Mouse (Mus musculus): ENCODE results near the gene Gpr55.

DNA sequence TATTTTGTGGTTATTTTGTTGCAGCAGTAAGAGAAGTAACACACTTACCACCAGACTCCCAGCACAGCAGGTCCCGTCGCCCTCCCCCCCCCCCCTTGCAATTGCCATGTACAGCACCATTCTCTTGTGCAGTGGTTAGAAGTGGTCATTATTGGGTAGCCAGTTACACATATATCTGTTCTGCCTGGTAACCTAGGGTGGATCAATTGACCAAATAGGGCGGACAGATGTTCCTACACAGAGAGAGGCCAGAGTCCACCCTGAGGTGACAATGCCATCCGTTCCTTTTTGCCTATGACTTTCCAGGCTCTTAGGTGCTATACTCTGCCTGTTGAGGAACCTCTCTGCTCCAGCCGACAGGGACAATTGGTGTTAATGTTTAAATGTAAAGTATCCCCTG is 35.6 kb downstream of the Gpr55 start:
- TF ChIP-seq CTCF (IDR thresholded peaks at IDR 0.05; ENCODE audit: borderline replicate concordance, extremely low read depth, insufficient read depth, insufficient read length) (no peak), POLR2A (IDR thresholded peaks at IDR 0.05; ENCODE audit: borderline replicate concordance, extremely low read depth, insufficient read depth, insufficient read length, poor library complexity, severe bottlenecking) (no peak)

All from brain, embryonic 14.5 days (tissue).